Mouse (Mus musculus) hindbrain, postnatal 0 days (tissue): ENCODE measurements around the gene Srms. TPM values are rescaled to one million over a fixed set of nuclear protein-coding genes. Genes with fewer than 3 reads are reported as not detected.

Experiments used
- ATAC-seq: fragments of 200-750 bp; cut with Nextera tagmentation; 2 replicates; pipeline ENCODE4 v1.8.0; 2017; ENCODE audit warnings: mild to moderate bottlenecking, moderate TSS enrichment, moderate library complexity
- DNase-seq: peaks from one replicate; pipeline ENCODE4 v3.0.0-alpha.2; 2015; ENCODE audit warnings: low spot score
- H3K27ac ChIP-seq: fragments of 300-500 bp; sonication (generic); 2 replicates; pipeline ENCODE4 v1.5.1; 2014; ENCODE audit warnings: mild to moderate bottlenecking
- H3K27me3 ChIP-seq: fragments of 300-500 bp; sonication (generic); 2 replicates; pipeline ENCODE4 v1.6.1; 2014; ENCODE audit warnings: low read length, mixed read lengths; ENCODE audit not compliant: insufficient read depth
- H3K36me3 ChIP-seq: fragments of 300-500 bp; sonication (generic); 2 replicates; pipeline ENCODE4 v1.6.1; 2014; ENCODE audit warnings: low read length, mixed read lengths; ENCODE audit not compliant: insufficient read depth
- H3K4me1 ChIP-seq: fragments of 300-500 bp; sonication (generic); 2 replicates; pipeline ENCODE4 v1.6.1; 2014; ENCODE audit warnings: antibody characterized with exemption, low read length, mixed read lengths; ENCODE audit not compliant: insufficient read depth
- H3K4me2 ChIP-seq: fragments of 300-500 bp; sonication (generic); 2 replicates; pipeline ENCODE4 v1.6.1; 2014; ENCODE audit warnings: low read depth, mild to moderate bottlenecking, low read length, moderate library complexity, mixed read lengths
- H3K4me3 ChIP-seq: fragments of 300-500 bp; sonication (generic); 2 replicates; pipeline ENCODE4 v1.5.1; 2014; ENCODE audit warnings: low read length
- H3K9ac ChIP-seq: fragments of 300-500 bp; sonication (generic); replicated peaks from 2 replicates; pipeline ENCODE4 v1.6.1; 2014; ENCODE audit warnings: mild to moderate bottlenecking, low read length, moderate library complexity, mixed read lengths
- H3K9me3 ChIP-seq: fragments of 300-500 bp; sonication (generic); 2 replicates; pipeline ENCODE4 v1.6.1; 2016; ENCODE audit warnings: low read length, mixed read lengths
- CTCF ChIP-seq: IDR thresholded peaks from 2 replicates; pipeline ENCODE4 v1.5.1; 2016; ENCODE audit warnings: antibody characterized with exemption, control low read depth, low read depth
- WGBS: fragments of 180-500 bp; shearing (Covaris S2); extraction: QIAGEN DNeasy Blood & Tissue Kit; methylation state at CpG from one replicate; pipeline ENCODE4 v1.1.7; 2014; 5-methylcytosine and 5-hydroxymethylcytosine counted together
- polyA plus RNA-seq: library from polyadenylated mRNA; unstranded; fragments of >200 nt; fragmentation: Nextera tagmentation; extraction: Ambion mirVana; gene quantifications from 2 replicates; pipeline ENCODE4 v1.2.1, GENCODE M21; 2015
- total RNA-seq: library from RNA; depleted of rRNA; stranded (reverse); fragments of >200 nt; gene quantifications from 2 replicates; pipeline ENCODE4 v1.2.3, GENCODE M21; 2014

The Srms gene
- total and polyA plus RNA-seq, 2 experiments from 2014 or later, result 0.18 to 0.47 TPM

GRCm38 (mm10) chr2:181220361-181220760, 7.4 kb upstream of the Srms start:
- ATAC-seq, result no peak
- Histone ChIP-seq H3K9me3 (no peaks in the 10 kb centered on the region), H3K27ac (no peak overlapping the region), H3K27me3 (no peaks in the 10 kb centered on the region), H3K4me1 (peaks cover 12% of the 10 kb centered on the region), H3K36me3 (no peaks in the 10 kb centered on the region), H3K4me3 (no peak overlapping the region), H3K9ac (no peak overlapping the region), H3K4me2 (peak overlapping the region; percentile 59)
- TF ChIP-seq CTCF, result no peak
- DNase-seq, result no peak
- 26% methylated on average over 2 of the region's 2 CpGs for WGBS

GRCm38 (mm10) chr2:181219538-181220216, 6.7 kb upstream of the Srms start, which contains the start of gene Fndc11:
TSS of gene Fndc11 (plus strand) at chr2:181220013.
- Histone ChIP-seq H3K36me3 (no peaks in the 10 kb centered on the region), H3K4me3 (peak within 1 kb of the TSS; percentile 28), H3K27ac (0 out of 2 replicates have a peak within 1 kb of the TSS, but pooled peaks have one; percentile 22), H3K4me2 (peak within 1 kb of the TSS; percentile 59), H3K9ac (peak within 1 kb of the TSS; percentile 1; the same call in 1 of the 2 replicates), H3K9me3 (no peaks in the 10 kb centered on the region), H3K27me3 (no peaks in the 10 kb centered on the region), H3K4me1 (peaks cover 12% of the 10 kb centered on the region)
- 3% methylated on average over 25 of the region's 25 CpGs for WGBS
- peak; percentile 53 for TF ChIP-seq CTCF
- ATAC-seq (peak; percentile 95), DNase-seq (peak; percentile 82)

- H3K27ac ChIP-seq, result 0 out of 2 replicates have a peak overlapping the region, but pooled peaks have one; percentile 22
- H3K36me3 ChIP-seq, result no peaks in the 10 kb centered on the region
- WGBS, result 71% methylated on average over 5 of the region's 5 CpGs
- no peak overlapping the region for H3K9ac ChIP-seq
- peak overlapping the region; percentile 59; the same call in 1 of the 2 replicates for H3K4me2 ChIP-seq
- H3K4me3 ChIP-seq, result no peak overlapping the region
- DNase-seq (no peak), ATAC-seq (no peak)
- peaks cover 12% of the 10 kb centered on the region for H3K4me1 ChIP-seq
- H3K9me3 ChIP-seq, result no peaks in the 10 kb centered on the region
- no peak for TF ChIP-seq CTCF
- H3K27me3 ChIP-seq, result 0 out of 2 replicates have a peak, but pooled peaks cover 2% of the 10 kb centered on the region
Observed at GRCm38 (mm10) chr2:181218881-181219485, 6.0 kb upstream of the Srms start.

GRCm38 (mm10) chr2:181216037-181216436, 3.1 kb upstream of the Srms start:
- ATAC-seq (no peak), DNase-seq (no peak)
- no peak overlapping the region for H3K4me3 ChIP-seq
- H3K9me3 ChIP-seq, result no peaks in the 10 kb centered on the region
- no peak for TF ChIP-seq CTCF
- no peak overlapping the region for H3K9ac ChIP-seq
- 94% methylated on average over 6 of the region's 6 CpGs for WGBS
- no peak overlapping the region for H3K4me2 ChIP-seq
- peaks cover 12% of the 10 kb centered on the region for H3K4me1 ChIP-seq
- H3K27ac ChIP-seq, result no peak overlapping the region
- no peaks in the 10 kb centered on the region for H3K36me3 ChIP-seq
- peaks cover 19% of the 10 kb centered on the region for H3K27me3 ChIP-seq

GRCm38 (mm10) chr2:181212389-181213020, 480 bp downstream of the Srms start:
- Histone ChIP-seq H3K4me2 (peak overlapping the region; percentile 54), H3K4me1 (no peaks in the 10 kb centered on the region), H3K27ac (no peak overlapping the region), H3K9me3 (no peaks in the 10 kb centered on the region), H3K27me3 (peaks cover 19% of the 10 kb centered on the region), H3K4me3 (peak overlapping the region; percentile 29), H3K36me3 (no peaks in the 10 kb centered on the region), H3K9ac (no peak overlapping the region)
- 2% methylated on average over 34 of the region's 34 CpGs for WGBS
- ATAC-seq (no peak), DNase-seq (peak; percentile 14)
- no peak for TF ChIP-seq CTCF

- no peaks in the 10 kb centered on the region; the same call in 1 of the 2 replicates for H3K27me3 ChIP-seq
- 78% methylated on average over 9 of the region's 9 CpGs for WGBS
- no peak for DNase-seq
- TF ChIP-seq CTCF, result no peak
- no peaks in the 10 kb centered on the region for H3K36me3 ChIP-seq
- no peak for ATAC-seq
- H3K9ac ChIP-seq, result no peak overlapping the region
- H3K27ac ChIP-seq, result no peak overlapping the region
- H3K4me1 ChIP-seq, result no peaks in the 10 kb centered on the region
- H3K4me2 ChIP-seq, result no peak overlapping the region
- H3K4me3 ChIP-seq, result no peak overlapping the region
- no peaks in the 10 kb centered on the region for H3K9me3 ChIP-seq
Observed at GRCm38 (mm10) chr2:181206118-181206517, 6.9 kb downstream of the Srms start.
